Mouse (Mus musculus) thymus, adult 2 months (tissue): Measurements from ENCODE around the gene Atp8b2.

ENCODE experiments used
- CTCF ChIP-seq: fragments of 200-500 bp; IDR thresholded peaks from 2 replicates; pipeline ENCODE4 v1.5.1; 2012; ENCODE audit warnings: mild to moderate bottlenecking, control low read depth, low read length, moderate library complexity, borderline replicate concordance; ENCODE audit not compliant: control insufficient read depth, poor library complexity, insufficient read depth; ENCODE audit errors: extremely low read depth
- POLR2A ChIP-seq: fragments of 200-500 bp; IDR thresholded peaks from 2 replicates; pipeline ENCODE4 v1.6.1; 2012; ENCODE audit warnings: mild to moderate bottlenecking, low read length, control low read depth, moderate library complexity; ENCODE audit not compliant: control insufficient read depth, poor library complexity, insufficient read depth; ENCODE audit errors: extremely low read depth

DNA sequence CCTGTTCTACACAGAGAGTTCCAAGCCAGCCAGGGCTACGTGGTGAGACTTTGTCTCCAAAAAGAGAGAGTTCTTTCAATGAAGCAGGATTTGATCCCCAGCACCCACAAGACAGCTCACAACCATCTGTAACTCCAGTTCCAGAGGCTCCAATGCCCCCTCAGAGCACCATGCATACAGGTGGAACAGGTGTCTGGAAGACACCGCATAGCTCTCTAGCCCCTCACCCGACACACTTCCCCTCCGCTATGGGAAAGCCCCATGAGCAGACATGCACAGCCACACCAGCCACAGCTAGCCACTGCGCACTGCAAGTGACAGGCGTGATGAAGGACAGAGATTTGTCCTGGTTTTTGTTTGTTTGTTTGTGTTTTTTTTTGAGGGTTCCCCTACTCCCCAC, 54.5 kb downstream of the Atp8b2 start:
- no peak for TF ChIP-seq CTCF
- TF ChIP-seq POLR2A = no peak
